Mouse (Mus musculus) thymus, postnatal 25 days (tissue): ENCODE data around the gene Kdm1a.

Experiments used
- DNase-seq: peaks from one replicate; pipeline ENCODE4 v3.0.0; 2022

The Kdm1a gene

GRCm38 (mm10) chr4:136519866-136520265, 82.7 kb downstream of the Kdm1a start:
- DNase-seq, result no peak

GRCm38 (mm10) chr4:136518576-136518975, 83.9 kb downstream of the Kdm1a start:
- DNase-seq, result no peak

GRCm38 (mm10) chr4:136518141-136518540, 84.4 kb downstream of the Kdm1a start:
- no peak for DNase-seq

GRCm38 (mm10) chr4:136512905-136513304, 89.6 kb downstream of the Kdm1a start:
- no peak for DNase-seq

- DNase-seq, result no peak
Observed at GRCm38 (mm10) chr4:136511708-136512107, 90.8 kb downstream of the Kdm1a start.

DNA sequence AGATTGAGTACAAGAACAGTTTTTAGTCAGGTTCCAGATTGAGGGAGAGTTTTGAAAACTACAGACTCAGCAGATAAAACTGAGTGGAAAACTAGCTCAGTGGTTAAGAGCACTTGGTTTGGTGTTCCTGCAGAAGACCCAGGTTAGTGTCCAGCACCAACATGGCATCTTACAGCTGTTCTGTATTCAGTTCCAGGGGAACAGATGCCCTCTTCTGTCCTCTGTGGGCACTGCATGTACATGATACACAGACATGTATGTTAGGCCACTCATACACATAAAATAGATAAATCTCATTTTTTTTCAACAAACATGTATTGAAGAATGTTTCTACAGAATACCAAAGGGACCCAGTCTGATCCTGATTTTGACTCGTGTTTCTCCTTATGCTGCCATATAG, 92.7 kb downstream of the Kdm1a start:
- peak; percentile 47 for DNase-seq

- no peak for DNase-seq
Observed at GRCm38 (mm10) chr4:136505426-136506215, 96.9 kb downstream of the Kdm1a start.
